Mouse (Mus musculus) small intestine, adult 2 months (tissue): Measurements from ENCODE around the gene Mettl1.

ENCODE experiments used
- CTCF ChIP-seq: fragments of 200-500 bp; IDR thresholded peaks from 2 replicates; pipeline ENCODE4 v1.5.1; 2012; ENCODE audit warnings: low read depth, mild to moderate bottlenecking, control low read depth, inconsistent platforms, low read length, moderate library complexity, mixed read lengths; ENCODE audit not compliant: insufficient replicate concordance, insufficient read length; ENCODE audit errors: extremely low read depth
- POLR2A ChIP-seq: fragments of 200-500 bp; IDR thresholded peaks from 2 replicates; pipeline ENCODE4 v1.6.1; 2012; ENCODE audit warnings: low read depth, mild to moderate bottlenecking, control low read depth, inconsistent platforms, low read length, moderate library complexity

- TF ChIP-seq CTCF: no peak
- TF ChIP-seq POLR2A: no peak
These were observed 20.3 kb downstream of the Mettl1 start for GRCm38 (mm10) chr10:127061513-127061912.
